Mouse (Mus musculus) midbrain, embryonic 16.5 days (tissue): ENCODE measurements at regions not wholly inside any gene's neighbourhood (a gene's known extent, or its start where the extent isn't known, plus 50 kb on each side); places are given as distances from the start of the nearest gene placed in this dataset.

Experiments used
- ATAC-seq: fragments of 200-750 bp; cut with Nextera tagmentation; 2 replicates; pipeline ENCODE4 v1.8.0; 2017; ENCODE audit warnings: moderate TSS enrichment
- H3K27ac ChIP-seq: fragments of 300-500 bp; sonication (generic); 2 replicates; pipeline ENCODE4 v1.5.1; 2014; ENCODE audit warnings: mild to moderate bottlenecking, low read length, mixed read lengths
- H3K27me3 ChIP-seq: fragments of 300-500 bp; sonication (generic); 2 replicates; pipeline ENCODE4 v1.6.1; 2014; ENCODE audit warnings: low read depth, low read length, mixed read lengths; ENCODE audit not compliant: control insufficient read depth, insufficient read depth
- H3K36me3 ChIP-seq: fragments of 300-500 bp; sonication (generic); 2 replicates; pipeline ENCODE4 v1.6.1; 2014; ENCODE audit warnings: mild to moderate bottlenecking, low read length, moderate library complexity, mixed read lengths; ENCODE audit not compliant: control insufficient read depth, insufficient read depth
- H3K4me1 ChIP-seq: fragments of 300-500 bp; sonication (generic); 2 replicates; pipeline ENCODE4 v1.6.1; 2014; ENCODE audit warnings: mild to moderate bottlenecking, low read length, mixed read lengths; ENCODE audit not compliant: control insufficient read depth, insufficient read depth
- H3K4me2 ChIP-seq: fragments of 300-500 bp; sonication (generic); 2 replicates; pipeline ENCODE4 v1.6.1; 2014; ENCODE audit warnings: mild to moderate bottlenecking, low read length, mixed read lengths
- H3K4me3 ChIP-seq: fragments of 300-500 bp; sonication (generic); 2 replicates; pipeline ENCODE4 v1.5.1; 2014; ENCODE audit warnings: low read depth, mild to moderate bottlenecking, low read length, moderate library complexity, mixed read lengths
- H3K9ac ChIP-seq: fragments of 300-500 bp; sonication (generic); 2 replicates; pipeline ENCODE4 v1.6.1; 2014; ENCODE audit warnings: low read depth, low read length, mixed read lengths
- H3K9me3 ChIP-seq: fragments of 300-500 bp; sonication (generic); replicated peaks from 2 replicates; pipeline ENCODE4 v1.6.1; 2014; ENCODE audit warnings: mild to moderate bottlenecking, low read length, mixed read lengths; ENCODE audit not compliant: control insufficient read depth, poor library complexity, severe bottlenecking
- WGBS: fragments of 180-500 bp; shearing (Covaris S2); extraction: QIAGEN DNeasy Blood & Tissue Kit; methylation state at CpG from one replicate; pipeline ENCODE4 v1.1.7; 2014; 5-methylcytosine and 5-hydroxymethylcytosine counted together

GRCm38 (mm10) chrX:11568262-11568661, 240.6 kb downstream of the H2al1j start:
- H3K36me3 ChIP-seq, result no peaks in the 10 kb centered on the region
- H3K4me2 ChIP-seq, result no peak overlapping the region
- H3K9ac ChIP-seq, result no peak overlapping the region
- ATAC-seq, result no peak
- 87% methylated on average over 5 of the region's 5 CpGs for WGBS
- no peaks in the 10 kb centered on the region for H3K9me3 ChIP-seq
- H3K4me1 ChIP-seq, result no peaks in the 10 kb centered on the region
- H3K27me3 ChIP-seq, result no peaks in the 10 kb centered on the region
- H3K27ac ChIP-seq, result no peak overlapping the region
- no peak overlapping the region for H3K4me3 ChIP-seq

- Histone ChIP-seq H3K4me1 (no peaks in the 10 kb centered on the region), H3K27me3 (no peaks in the 10 kb centered on the region), H3K9ac (no peak overlapping the region), H3K36me3 (no peaks in the 10 kb centered on the region), H3K9me3 (no peaks in the 10 kb centered on the region), H3K4me3 (no peak overlapping the region), H3K4me2 (no peak overlapping the region), H3K27ac (no peak overlapping the region)
- 62% methylated on average over 3 of the region's 3 CpGs for WGBS
- no peak for ATAC-seq
These were observed 246.7 kb downstream of the H2al1j start for GRCm38 (mm10) chrX:11574354-11574753.

- Histone ChIP-seq H3K9me3 (no peaks in the 10 kb centered on the region), H3K4me1 (no peaks in the 10 kb centered on the region), H3K36me3 (no peaks in the 10 kb centered on the region), H3K27me3 (no peaks in the 10 kb centered on the region), H3K27ac (no peak overlapping the region), H3K9ac (no peak overlapping the region), H3K4me3 (no peak overlapping the region), H3K4me2 (no peak overlapping the region)
- WGBS, result 89% methylated on average over 6 of the region's 6 CpGs
- ATAC-seq, result no peak
These were observed 247.9 kb downstream of the H2al1j start for GRCm38 (mm10) chrX:11575571-11575970.

- WGBS, result 71% methylated on average over 8 of the region's 8 CpGs
- no peak overlapping the region for H3K4me3 ChIP-seq
- no peaks in the 10 kb centered on the region for H3K9me3 ChIP-seq
- H3K4me1 ChIP-seq, result no peaks in the 10 kb centered on the region
- H3K9ac ChIP-seq, result no peak overlapping the region
- H3K4me2 ChIP-seq, result no peak overlapping the region
- H3K36me3 ChIP-seq, result no peaks in the 10 kb centered on the region
- no peak overlapping the region for H3K27ac ChIP-seq
- H3K27me3 ChIP-seq, result no peaks in the 10 kb centered on the region
- ATAC-seq, result no peak
These were observed 248.7 kb downstream of the H2al1j start for GRCm38 (mm10) chrX:11576287-11576686.

- no peak overlapping the region for H3K4me3 ChIP-seq
- 61% methylated on average over 3 of the region's 3 CpGs for WGBS
- no peak overlapping the region for H3K4me2 ChIP-seq
- no peaks in the 10 kb centered on the region for H3K4me1 ChIP-seq
- ATAC-seq, result no peak
- no peaks in the 10 kb centered on the region for H3K9me3 ChIP-seq
- no peak overlapping the region for H3K9ac ChIP-seq
- H3K27me3 ChIP-seq, result no peaks in the 10 kb centered on the region
- no peaks in the 10 kb centered on the region for H3K36me3 ChIP-seq
- H3K27ac ChIP-seq, result no peak overlapping the region
These were observed 249.7 kb downstream of the H2al1j start for GRCm38 (mm10) chrX:11577294-11577693.

GRCm38 (mm10) chrX:11585353-11585752, 257.7 kb downstream of the H2al1j start:
- no peak for ATAC-seq
- Histone ChIP-seq H3K9ac (no peak overlapping the region), H3K4me2 (no peak overlapping the region), H3K27me3 (no peaks in the 10 kb centered on the region; the same call in 1 of the 2 replicates), H3K27ac (no peak overlapping the region), H3K4me3 (no peak overlapping the region), H3K36me3 (no peaks in the 10 kb centered on the region), H3K9me3 (no peaks in the 10 kb centered on the region), H3K4me1 (no peaks in the 10 kb centered on the region)
- WGBS, result 67% methylated on average over 5 of the region's 5 CpGs

GRCm38 (mm10) chrX:11591391-11592187, 264.0 kb downstream of the H2al1j start:
- no peak overlapping the region for H3K9ac ChIP-seq
- H3K4me3 ChIP-seq, result no peak overlapping the region
- no peaks in the 10 kb centered on the region for H3K36me3 ChIP-seq
- H3K4me2 ChIP-seq, result no peak overlapping the region
- peaks cover 3% of the 10 kb centered on the region; the same call in 1 of the 2 replicates for H3K4me1 ChIP-seq
- H3K27me3 ChIP-seq, result peaks cover 2% of the 10 kb centered on the region; the same call in 1 of the 2 replicates
- no peaks in the 10 kb centered on the region for H3K9me3 ChIP-seq
- 33% methylated on average over 10 of the region's 10 CpGs for WGBS
- H3K27ac ChIP-seq, result no peak overlapping the region
- ATAC-seq, result no peak

- Histone ChIP-seq H3K36me3 (no peaks in the 10 kb centered on the region), H3K9ac (no peak overlapping the region), H3K4me2 (no peak overlapping the region), H3K27ac (no peak overlapping the region), H3K4me3 (no peak overlapping the region), H3K4me1 (peaks cover 3% of the 10 kb centered on the region; the same call in 1 of the 2 replicates), H3K9me3 (no peaks in the 10 kb centered on the region), H3K27me3 (peaks cover 2% of the 10 kb centered on the region; the same call in 1 of the 2 replicates)
- ATAC-seq, result no peak
- WGBS, result 40% methylated on average over 3 of the region's 3 CpGs
These were observed 266.9 kb downstream of the H2al1j start for GRCm38 (mm10) chrX:11594542-11594941.

- H3K27ac ChIP-seq, result no peak overlapping the region
- no peaks in the 10 kb centered on the region for H3K9me3 ChIP-seq
- H3K36me3 ChIP-seq, result no peaks in the 10 kb centered on the region
- H3K4me3 ChIP-seq, result no peak overlapping the region
- no peaks in the 10 kb centered on the region for H3K4me1 ChIP-seq
- no peak overlapping the region for H3K4me2 ChIP-seq
- no peak overlapping the region for H3K9ac ChIP-seq
- no peak for ATAC-seq
- WGBS, result 85% methylated on average over 7 of the region's 7 CpGs
- no peaks in the 10 kb centered on the region for H3K27me3 ChIP-seq
These were observed 269.9 kb downstream of the H2al1j start for GRCm38 (mm10) chrX:11597548-11597947.
